Comparison of ENCODE assay signal across 17 mouse cellular contexts in genomic region chr8:88289901-88290300, GRCm38 (mm10). TPM values are rescaled to one million over a fixed set of nuclear protein-coding genes. Genes with fewer than 3 reads are reported as not detected.
DNase-seq lines count a peak whose midpoint lies in the region; ATAC-seq and TF ChIP-seq lines count a peak whose summit lies in the region.
"Had no signal": no experiment of that assay in that cellular context is flagged by ENCODE, and none has a peak within 500 bp of the region (broad histone marks: within the 10 kb centered on the region; RNA-seq: fewer than 3 reads in every experiment).

No protein-coding gene starts in this region.

- peaks cover 17% of the 10 kb centered on the region for H3K4me1 ChIP-seq in heart, embryonic 15.5 days (replicated peaks)
- peaks cover 31% of the 10 kb centered on the region for H3K4me1 ChIP-seq in heart, embryonic 10.5 days
- peaks cover 9% of the 10 kb centered on the region for H3K4me1 ChIP-seq in small intestine, adult 2 months (ENCODE audit: control insufficient read depth, insufficient read depth, insufficient read length, low read length)
- H3K4me1 ChIP-seq in forebrain, embryonic 10.5 days = peaks cover 14% of the 10 kb centered on the region; the same call in 1 of the 2 replicates
- H3K4me1 ChIP-seq: forebrain, embryonic 13.5 days had no signal

- no peak for TF ChIP-seq POLR2A in small intestine, adult 2 months (IDR thresholded peaks at IDR 0.05; ENCODE audit: low read depth, low read length)

- no peak for ATAC-seq in heart, embryonic 15.5 days (replicated peaks; ENCODE audit: insufficient number of reproducible peaks, insufficient read depth, low FRiP score, low read depth)
- no peak for ATAC-seq in erythroblast, adult 5-6 weeks (replicated peaks; ENCODE audit: low FRiP score, poor library complexity, severe bottlenecking)
- ATAC-seq: forebrain, embryonic 13.5 days; hindbrain, embryonic 16.5 days; midbrain, embryonic 16.5 days; Patski had no signal

- intact Hi-C loops in left cerebral cortex, adult 2 months (cut with DNase I) = no loop called here

- TF ChIP-seq CTCF in small intestine, adult 2 months (IDR thresholded peaks at IDR 0.05; ENCODE audit: extremely low read depth, insufficient read length, insufficient replicate concordance, low read depth, low read length) = no peak; the same call in 1 of the 2 replicates
- no peak for TF ChIP-seq CTCF in left cerebral cortex, adult 2 months (IDR thresholded peaks at IDR 0.05)

- no peak overlapping the region for H3K4me3 ChIP-seq in heart, embryonic 15.5 days
- no peak overlapping the region for H3K4me3 ChIP-seq in heart, embryonic 10.5 days
- peak overlapping the region; percentile 35; the same call in 1 of the 2 replicates for H3K4me3 ChIP-seq in small intestine, adult 2 months (ENCODE audit: low read depth, low read length)
- no peak overlapping the region for H3K4me3 ChIP-seq in forebrain, embryonic 10.5 days
- no peak overlapping the region for H3K4me3 ChIP-seq in left cerebral cortex, adult 2 months
- H3K4me3 ChIP-seq: embryonic facial prominence, embryonic 13.5 days; forebrain, embryonic 13.5 days had no signal

- no peaks in the 10 kb centered on the region for H3K27me3 ChIP-seq in heart, embryonic 15.5 days
- peaks cover 42% of the 10 kb centered on the region for H3K27me3 ChIP-seq in heart, embryonic 10.5 days (ENCODE audit: insufficient read depth, poor library complexity, severe bottlenecking)
- no peaks in the 10 kb centered on the region for H3K27me3 ChIP-seq in small intestine, adult 2 months (ENCODE audit: control insufficient read depth, insufficient read depth, low read length)
- H3K27me3 ChIP-seq in forebrain, embryonic 10.5 days (ENCODE audit: poor library complexity, severe bottlenecking) = no peaks in the 10 kb centered on the region
- H3K27me3 ChIP-seq: embryonic facial prominence, embryonic 13.5 days; forebrain, embryonic 13.5 days; Patski had no signal

- no peaks in the 10 kb centered on the region for H3K36me3 ChIP-seq in heart, embryonic 15.5 days
- no peaks in the 10 kb centered on the region for H3K36me3 ChIP-seq in heart, embryonic 10.5 days
- no peaks in the 10 kb centered on the region for H3K36me3 ChIP-seq in small intestine, adult 2 months (ENCODE audit: control insufficient read depth, insufficient read depth, low read length)
- no peaks in the 10 kb centered on the region for H3K36me3 ChIP-seq in forebrain, embryonic 10.5 days (replicated peaks)
- H3K36me3 ChIP-seq: embryonic facial prominence, embryonic 13.5 days had no signal

- H3K9ac ChIP-seq in heart, embryonic 15.5 days = no peak overlapping the region
- H3K9ac ChIP-seq: embryonic facial prominence, embryonic 13.5 days; forebrain, embryonic 13.5 days had no signal

- WGBS in heart, embryonic 15.5 days = 52% methylated on average over 1 of the region's 1 CpGs
- 68% methylated on average over 1 of the region's 1 CpGs for WGBS in heart, embryonic 10.5 days
- 35% methylated on average over 1 of the region's 1 CpGs for WGBS in small intestine, adult 2 months
- WGBS in forebrain, embryonic 10.5 days = 59% methylated on average over 1 of the region's 1 CpGs

- no peak overlapping the region for H3K4me2 ChIP-seq in heart, embryonic 15.5 days
- H3K4me2 ChIP-seq: embryonic facial prominence, embryonic 13.5 days; forebrain, embryonic 13.5 days had no signal

- peak overlapping the region; percentile 14; the same call in 1 of the 2 replicates for H3K27ac ChIP-seq in heart, embryonic 15.5 days
- H3K27ac ChIP-seq in heart, embryonic 10.5 days = no peak overlapping the region
- peak overlapping the region; percentile 77 for H3K27ac ChIP-seq in small intestine, adult 2 months (ENCODE audit: insufficient read depth, low read depth, low read length)
- no peak overlapping the region for H3K27ac ChIP-seq in forebrain, embryonic 10.5 days
- no peak overlapping the region for H3K27ac ChIP-seq in left cerebral cortex, adult 2 months
- H3K27ac ChIP-seq: embryonic facial prominence, embryonic 13.5 days; forebrain, embryonic 13.5 days; kidney, postnatal 0 days had no signal

- DNase-seq in heart, embryonic 10.5 days (ENCODE audit: low spot score) = no peak
- DNase-seq in CD4-positive, CD25-positive, alpha-beta regulatory T cell, adult 2 months (ENCODE audit: low read depth, low spot score) = peak; percentile 62
- peak; percentile 54 for DNase-seq in liver
- DNase-seq in forebrain, embryonic 10.5 days (ENCODE audit: extremely low spot score, low spot score) = no peak
- DNase-seq in left cerebral cortex, adult 2 months (ENCODE audit: extremely low spot score in 1 of 2, low spot score in 2 of 2) = no peak
- DNase-seq: adrenal gland, adult 2 months; gastrocnemius, postnatal 10 days; layer of hippocampus, adult 9-11 months had no signal

- no peaks in the 10 kb centered on the region for H3K9me3 ChIP-seq in heart, embryonic 15.5 days (replicated peaks)
- no peaks in the 10 kb centered on the region for H3K9me3 ChIP-seq in heart, embryonic 10.5 days
- H3K9me3 ChIP-seq in forebrain, embryonic 10.5 days = no peaks in the 10 kb centered on the region
- H3K9me3 ChIP-seq: embryonic facial prominence, embryonic 13.5 days; forebrain, embryonic 13.5 days had no signal

RNA-seq across cellular contexts. Expression of gene Adcy7, which starts 17.7 kb away (rescaled TPM):
- 2.7 and 5.9 TPM in 2 replicates for polyA plus RNA-seq in heart, embryonic 15.5 days (2015; fragmentation: Nextera tagmentation; extraction: Ambion mirVana)
- polyA plus RNA-seq in heart, embryonic 10.5 days (2016; fragmentation: Nextera tagmentation; extraction: Ambion mirVana) = 3.4 and 4.0 TPM in 2 replicates
- 6.4 and 7.7 TPM in 2 replicates for polyA plus RNA-seq in small intestine, adult 2 months (2012; rRNA removed)
- polyA plus RNA-seq in forebrain, embryonic 10.5 days (2016; fragmentation: Nextera tagmentation; extraction: Ambion mirVana) = 3.1 and 4.0 TPM in 2 replicates
- total RNA-seq in left cerebral cortex, adult 2 months (2021) = 1 to 10 TPM; 4.1 to 4.8 TPM
- total RNA-seq in erythroblast, adult 5-6 weeks (2015; ENCODE audit: low replicate concordance) = 6.1 and 11.3 TPM in 2 replicates
- total RNA-seq in erythroblast, adult 5-6 weeks (2017; ENCODE audit: low replicate concordance) = 8.9 and 13.0 TPM in 2 replicates

Comparison
In these comparisons a context has a peak if more than half of its experiments do, and no peak if none do; other contexts are left out.
1. H3K27ac ChIP-seq: peak in heart, embryonic 15.5 days (single experiment) and small intestine, adult 2 months (single experiment); none in heart, embryonic 10.5 days (single experiment), forebrain, embryonic 10.5 days (single experiment) and left cerebral cortex, adult 2 months (single experiment).
2. DNase-seq: peak in CD4-positive, CD25-positive, alpha-beta regulatory T cell, adult 2 months (single experiment) and liver (single experiment); none in heart, embryonic 10.5 days (single experiment), forebrain, embryonic 10.5 days (single experiment) and left cerebral cortex, adult 2 months (0 of 2).